In the genomic region with DNA sequence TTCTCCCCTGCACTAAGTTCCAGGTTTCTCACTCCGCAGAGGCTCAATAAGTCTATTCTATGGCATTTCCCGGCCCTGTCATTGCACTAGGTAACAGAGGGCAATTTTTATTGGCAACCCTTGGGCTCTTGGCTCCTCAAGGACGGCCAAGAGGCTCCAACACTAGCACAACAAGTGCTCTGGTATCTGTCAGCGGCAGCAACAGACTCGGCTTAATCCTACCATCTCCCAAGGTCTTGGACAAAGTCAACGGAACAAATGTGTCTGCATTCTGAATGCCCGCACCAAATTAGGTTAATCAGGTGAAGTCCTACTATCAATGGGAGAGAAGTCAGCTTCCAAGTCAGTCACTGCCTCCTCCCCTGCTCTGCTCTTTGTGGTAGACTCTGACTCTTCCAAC, we compare ENCODE assay signal across 16 mouse cellular contexts.
DNase-seq lines count a peak whose midpoint lies in the region; ATAC-seq and TF ChIP-seq lines count a peak whose summit lies in the region.
"Had no signal": no experiment of that assay in that cellular context is flagged by ENCODE, and none has a peak within 500 bp of the region (broad histone marks: within the 10 kb centered on the region; RNA-seq: fewer than 3 reads in every experiment).

No protein-coding gene starts in this region.

- no peaks in the 10 kb centered on the region for H3K27me3 ChIP-seq in testis, adult 2 months (ENCODE audit: control insufficient read depth, insufficient read depth, low read length)
- no peaks in the 10 kb centered on the region for H3K27me3 ChIP-seq in heart, embryonic 16.5 days (ENCODE audit: control insufficient read depth, insufficient read depth, low read length)

- no peak overlapping the region for H3K4me2 ChIP-seq in heart, embryonic 16.5 days (ENCODE audit: low read depth, low read length)

- intact Hi-C loops in heart, postnatal 25 days (cut with DNase I), result no loop called here

- peak; percentile 58 to 81 for DNase-seq in heart, adult 18-20 months
- DNase-seq in heart, postnatal 25 days (ENCODE audit: low spot score), result no peak
- no peak for DNase-seq in testis, postnatal 10 days (ENCODE audit: low spot score)
- no peak for DNase-seq in right cerebral cortex, postnatal 36 days (ENCODE audit: low spot score in 2 of 2)
- no peak for DNase-seq in kidney, adult 8-10 months
- no peak for DNase-seq in lung, postnatal 10 days
- DNase-seq: adrenal gland, postnatal 25 days; cerebellum, adult 9-11 months; embryo, embryonic 11 days; right cerebral cortex, postnatal 4 days; thymus, postnatal 14 days had no signal

- no peak for TF ChIP-seq POLR2A in testis, adult 2 months (IDR thresholded peaks at IDR 0.05; ENCODE audit: control insufficient read depth, low read depth, low read length)

- H3K27ac ChIP-seq in testis, adult 2 months (ENCODE audit: control insufficient read depth, insufficient read depth, low read depth, low read length), result peak overlapping the region; percentile 12; the same call in 1 of the 2 replicates
- peak overlapping the region; percentile 54 for H3K27ac ChIP-seq in heart, embryonic 16.5 days (ENCODE audit: low read length)
- H3K27ac ChIP-seq: layer of hippocampus, adult 2 months; liver, embryonic 14.5 days had no signal

- ATAC-seq in heart, embryonic 16.5 days (replicated peaks; ENCODE audit: extremely low read depth, insufficient read depth, low FRiP score), result peak; percentile 65
- ATAC-seq: lung, postnatal 0 days had no signal

- peak overlapping the region; percentile 3; the same call in 1 of the 2 replicates for H3K9ac ChIP-seq in heart, embryonic 16.5 days (ENCODE audit: low read length)
- H3K9ac ChIP-seq: liver, embryonic 14.5 days had no signal

- H3K4me3 ChIP-seq in testis, adult 2 months (ENCODE audit: control insufficient read depth, low read depth, low read length), result no peak overlapping the region
- H3K4me3 ChIP-seq in heart, embryonic 16.5 days (ENCODE audit: low read length), result no peak overlapping the region
- H3K4me3 ChIP-seq: layer of hippocampus, adult 2 months had no signal

- no peaks in the 10 kb centered on the region for H3K4me1 ChIP-seq in testis, adult 2 months (ENCODE audit: control insufficient read depth, insufficient read depth, low read length)
- H3K4me1 ChIP-seq in heart, embryonic 16.5 days (ENCODE audit: control insufficient read depth, insufficient read depth, low read length), result peaks cover 16% of the 10 kb centered on the region

- H3K36me3 ChIP-seq in testis, adult 2 months (ENCODE audit: control insufficient read depth, insufficient read depth, low read length), result no peaks in the 10 kb centered on the region
- peaks cover 5% of the 10 kb centered on the region for H3K36me3 ChIP-seq in heart, embryonic 16.5 days (ENCODE audit: control insufficient read depth, insufficient read depth)

- H3K9me3 ChIP-seq in heart, embryonic 16.5 days (replicated peaks; ENCODE audit: control insufficient read depth, low read length), result peaks cover 4% of the 10 kb centered on the region; the same call in 1 of the 2 replicates

- 42% methylated on average over 7 of the region's 7 CpGs for WGBS in heart, embryonic 16.5 days

- TF ChIP-seq CTCF in testis, adult 2 months (IDR thresholded peaks at IDR 0.05; ENCODE audit: control insufficient read depth, insufficient read depth, insufficient replicate concordance, low read depth, low read length), result no peak

Comparison
In these comparisons a context has a peak if more than half of its experiments do, and no peak if none do; other contexts are left out.
1. DNase-seq: peak in heart, adult 18-20 months (2 of 2); none in heart, postnatal 25 days (single experiment), testis, postnatal 10 days (single experiment), right cerebral cortex, postnatal 36 days (0 of 2), kidney, adult 8-10 months (0 of 2) and lung, postnatal 10 days (single experiment).